Mouse (Mus musculus) stomach, postnatal 0 days (tissue): ENCODE measurements around the gene Olfr1426. TPM values are rescaled to one million over a fixed set of nuclear protein-coding genes. Genes with fewer than 3 reads are reported as not detected.
A peak's percentile ranks its signal among the peaks of the same experiment; 100 is the strongest.

ENCODE experiments used
- ATAC-seq: fragments of 200-750 bp; cut with Nextera tagmentation; 2 replicates; pipeline ENCODE4 v1.8.0; 2017; ENCODE audit not compliant: low FRiP score, low TSS enrichment
- DNase-seq: peaks from one replicate; pipeline ENCODE4 v3.0.0-alpha.2; 2016; ENCODE audit warnings: low spot score
- H3K27ac ChIP-seq: fragments of 300-500 bp; sonication (generic); replicated peaks from 2 replicates; pipeline ENCODE4 v1.5.1; 2014; ENCODE audit warnings: mild to moderate bottlenecking, control low read depth
- H3K27me3 ChIP-seq: fragments of 300-500 bp; sonication (generic); 2 replicates; pipeline ENCODE4 v1.6.1; 2014; ENCODE audit warnings: low read length; ENCODE audit not compliant: control insufficient read depth, insufficient read depth
- H3K36me3 ChIP-seq: fragments of 300-500 bp; sonication (generic); 2 replicates; pipeline ENCODE4 v1.6.1; 2014; ENCODE audit warnings: low read length, mixed read lengths; ENCODE audit not compliant: control insufficient read depth, insufficient read depth
- H3K4me1 ChIP-seq: fragments of 300-500 bp; sonication (generic); replicated peaks from 2 replicates; pipeline ENCODE4 v1.6.1; 2014; ENCODE audit warnings: antibody characterized with exemption; ENCODE audit not compliant: control insufficient read depth, insufficient read depth
- H3K4me2 ChIP-seq: fragments of 300-500 bp; sonication (generic); replicated peaks from 2 replicates; pipeline ENCODE4 v1.6.1; 2014; ENCODE audit warnings: low read depth, mild to moderate bottlenecking, control low read depth, moderate library complexity
- H3K4me3 ChIP-seq: fragments of 300-500 bp; sonication (generic); 2 replicates; pipeline ENCODE4 v1.5.1; 2014; ENCODE audit warnings: low read depth, low read length, control low read depth
- H3K9ac ChIP-seq: fragments of 300-500 bp; sonication (generic); 2 replicates; pipeline ENCODE4 v1.6.1; 2014; ENCODE audit warnings: mild to moderate bottlenecking, low read length, control low read depth, mixed read lengths
- H3K9me3 ChIP-seq: fragments of 300-500 bp; sonication (generic); 2 replicates; pipeline ENCODE4 v1.6.1; 2016; ENCODE audit warnings: low read length; ENCODE audit not compliant: control insufficient read depth
- CTCF ChIP-seq: IDR thresholded peaks from 2 replicates; pipeline ENCODE4 v1.5.1; 2016; ENCODE audit warnings: antibody characterized with exemption, low read depth, mild to moderate bottlenecking, moderate library complexity
- EP300 ChIP-seq: optimal IDR thresholded peaks from 2 replicates; pipeline ENCODE3; 2016; ENCODE audit warnings: antibody characterized with exemption
- WGBS: fragments of 180-500 bp; shearing (Covaris S2); extraction: QIAGEN DNeasy Blood & Tissue Kit; methylation state at CpG from one replicate; pipeline ENCODE4 v1.1.7; 2014; 5-methylcytosine and 5-hydroxymethylcytosine counted together
- polyA plus RNA-seq: library from polyadenylated mRNA; unstranded; fragments of >200 nt; fragmentation: Nextera tagmentation; extraction: Ambion mirVana; gene quantifications from 2 replicates; pipeline ENCODE4 v1.2.1, GENCODE M21; 2015

Gene Olfr1426
- polyA plus RNA-seq: not detected in 2 replicates

GRCm38 (mm10) chr19:12091913-12092312 lies at the start of gene Olfr1426:
TSS of gene Olfr1426 (minus strand) at chr19:12092013.
- H3K4me1 ChIP-seq: no peaks in the 10 kb centered on the region
- DNase-seq (no peak), ATAC-seq (no peak)
- no peak within 1 kb of the TSS for H3K4me2 ChIP-seq
- no peak within 1 kb of the TSS for H3K27ac ChIP-seq
- H3K9me3 ChIP-seq: no peaks in the 10 kb centered on the region
- TF ChIP-seq CTCF: no peak
- TF ChIP-seq EP300: no peak
- no peaks in the 10 kb centered on the region for H3K27me3 ChIP-seq
- no peak within 1 kb of the TSS for H3K9ac ChIP-seq
- 69% methylated on average over 1 of the region's 1 CpGs for WGBS
- H3K4me3 ChIP-seq: no peak within 1 kb of the TSS
- H3K36me3 ChIP-seq: no peaks in the 10 kb centered on the region

- Histone ChIP-seq H3K4me2 (no peak overlapping the region), H3K27me3 (no peaks in the 10 kb centered on the region), H3K9ac (no peak overlapping the region), H3K4me3 (no peak overlapping the region), H3K36me3 (no peaks in the 10 kb centered on the region), H3K27ac (no peak overlapping the region), H3K9me3 (no peaks in the 10 kb centered on the region), H3K4me1 (no peaks in the 10 kb centered on the region)
- TF ChIP-seq CTCF: peak; percentile 79
- TF ChIP-seq EP300: no peak
- DNase-seq (no peak), ATAC-seq (peak; percentile 32; the same call in 1 of the 2 replicates)
- 24% methylated on average over 2 of the region's 2 CpGs for WGBS
Measured at GRCm38 (mm10) chr19:12134289-12134688, 42.5 kb upstream of the Olfr1426 start.

GRCm38 (mm10) chr19:12123103-12123502 lies 31.3 kb upstream of the Olfr1426 start, which contains the start of gene Olfr76:
TSS of gene Olfr76 (minus strand) at chr19:12123203.
- no peak for ATAC-seq
- no peak within 1 kb of the TSS for H3K9ac ChIP-seq
- TF ChIP-seq CTCF (no peak), EP300 (no peak)
- no peak within 1 kb of the TSS for H3K27ac ChIP-seq
- H3K9me3 ChIP-seq: no peaks in the 10 kb centered on the region
- H3K4me1 ChIP-seq: no peaks in the 10 kb centered on the region
- H3K27me3 ChIP-seq: no peaks in the 10 kb centered on the region
- no peak within 1 kb of the TSS for H3K4me2 ChIP-seq
- 74% methylated on average over 3 of the region's 3 CpGs for WGBS
- DNase-seq: no peak
- no peak within 1 kb of the TSS for H3K4me3 ChIP-seq
- H3K36me3 ChIP-seq: no peaks in the 10 kb centered on the region

- H3K4me3 ChIP-seq: no peak overlapping the region
- no peaks in the 10 kb centered on the region for H3K9me3 ChIP-seq
- H3K36me3 ChIP-seq: no peaks in the 10 kb centered on the region
- H3K27me3 ChIP-seq: no peaks in the 10 kb centered on the region
- WGBS: 89% methylated on average over 3 of the region's 3 CpGs
- TF ChIP-seq CTCF (no peak), EP300 (no peak)
- H3K27ac ChIP-seq: no peak overlapping the region
- no peaks in the 10 kb centered on the region for H3K4me1 ChIP-seq
- H3K9ac ChIP-seq: no peak overlapping the region
- H3K4me2 ChIP-seq: no peak overlapping the region
- DNase-seq: no peak
- no peak for ATAC-seq
Measured at GRCm38 (mm10) chr19:12116464-12116863, 24.7 kb upstream of the Olfr1426 start.

- no peak for TF ChIP-seq CTCF
- TF ChIP-seq EP300: no peak
- no peak within 1 kb of the TSS for H3K9ac ChIP-seq
- no peaks in the 10 kb centered on the region for H3K9me3 ChIP-seq
- no peak within 1 kb of the TSS for H3K4me2 ChIP-seq
- H3K27ac ChIP-seq: no peak within 1 kb of the TSS
- 79% methylated on average over 1 of the region's 1 CpGs for WGBS
- no peak for ATAC-seq
- no peaks in the 10 kb centered on the region for H3K27me3 ChIP-seq
- no peak within 1 kb of the TSS for H3K4me3 ChIP-seq
- no peak for DNase-seq
- H3K4me1 ChIP-seq: no peaks in the 10 kb centered on the region
- no peaks in the 10 kb centered on the region for H3K36me3 ChIP-seq
Measured at GRCm38 (mm10) chr19:12115797-12116196, 24.0 kb upstream of the Olfr1426 start, which contains the start of gene Olfr1428. TSS of gene Olfr1428 (minus strand) at chr19:12115897.

- Histone ChIP-seq H3K4me1 (no peaks in the 10 kb centered on the region), H3K9me3 (no peaks in the 10 kb centered on the region), H3K9ac (no peak overlapping the region), H3K4me3 (no peak overlapping the region), H3K27ac (no peak overlapping the region), H3K36me3 (no peaks in the 10 kb centered on the region), H3K4me2 (no peak overlapping the region), H3K27me3 (no peaks in the 10 kb centered on the region)
- DNase-seq (no peak), ATAC-seq (no peak)
- TF ChIP-seq CTCF (no peak), EP300 (no peak)
- 28% methylated on average over 1 of the region's 1 CpGs for WGBS
Measured at GRCm38 (mm10) chr19:12113807-12114206, 22.0 kb upstream of the Olfr1426 start.
